Mouse (Mus musculus) monocyte, adult 5-6 weeks (primary cell): Measurements from ENCODE around the gene Tinag. TPM values are rescaled to one million over a fixed set of nuclear protein-coding genes. Genes with fewer than 3 reads are reported as not detected.
"Not testable (repeated sequence)": the region's sequence is repeated elsewhere in the genome, so short reads cannot be mapped to it uniquely, and the experiment has no call there.

Experiments used
- ATAC-seq: fragments of 153-309, 156-312 bp; replicated peaks from 2 replicates; pipeline ENCODE4 v1.8.0; 2017; ENCODE audit warnings: mild to moderate bottlenecking; ENCODE audit not compliant: low TSS enrichment, insufficient number of reproducible peaks, severe bottlenecking, poor library complexity, low FRiP score
- total RNA-seq: library from RNA; stranded (forward); fragments of 200-1000, 200-491, 200-594 nt; gene quantifications from 3 replicates; pipeline ENCODE4 v1.2.3, GENCODE M21; 2017

Gene Tinag
- not detected in 3 replicates for total RNA-seq

DNA sequence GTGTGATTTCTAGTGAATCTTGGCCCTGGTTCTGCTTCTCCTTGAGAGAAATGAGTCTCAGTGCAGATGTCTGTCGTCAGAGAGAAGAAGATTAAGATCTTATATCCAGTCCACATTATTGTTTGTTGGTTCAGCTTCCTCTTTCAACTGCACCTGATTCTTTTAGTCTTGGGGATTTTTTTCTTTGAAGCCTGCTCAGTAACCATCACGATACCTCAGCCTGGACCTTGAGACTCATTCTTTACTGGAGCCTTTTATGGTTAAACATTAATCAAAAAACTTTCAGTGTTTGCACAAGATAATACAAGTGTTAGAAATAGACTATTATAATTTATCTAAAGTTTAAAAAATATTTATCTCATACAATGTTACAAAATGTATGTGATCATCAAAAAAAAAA lies at the start of gene Tinag:
Tinag (minus strand) TSS at position 210 of the 400 bp plus-strand sequence.
- ATAC-seq, result no peak

DNA sequence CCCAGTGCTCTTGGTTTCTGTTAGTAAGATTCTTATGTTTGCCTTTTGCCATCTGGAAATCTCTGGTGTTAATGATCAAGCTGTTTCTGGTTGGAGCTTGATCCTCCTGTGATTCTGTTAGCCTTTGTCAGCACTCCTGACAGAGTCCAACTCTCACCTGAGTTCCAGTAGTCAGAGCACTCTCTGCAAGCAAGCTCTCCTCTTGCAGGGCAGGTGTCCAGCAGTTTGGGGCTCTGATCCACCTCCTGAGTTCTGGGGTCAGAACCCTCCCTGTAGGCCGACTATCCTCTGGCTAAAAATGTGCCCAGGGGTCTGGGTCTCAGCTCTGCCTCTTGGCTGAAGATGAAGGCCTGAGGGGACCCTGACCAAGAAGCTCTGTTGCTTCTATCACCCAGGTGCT lies 37.6 kb upstream of the Tinag start:
- not testable (repeated sequence) for ATAC-seq

DNA sequence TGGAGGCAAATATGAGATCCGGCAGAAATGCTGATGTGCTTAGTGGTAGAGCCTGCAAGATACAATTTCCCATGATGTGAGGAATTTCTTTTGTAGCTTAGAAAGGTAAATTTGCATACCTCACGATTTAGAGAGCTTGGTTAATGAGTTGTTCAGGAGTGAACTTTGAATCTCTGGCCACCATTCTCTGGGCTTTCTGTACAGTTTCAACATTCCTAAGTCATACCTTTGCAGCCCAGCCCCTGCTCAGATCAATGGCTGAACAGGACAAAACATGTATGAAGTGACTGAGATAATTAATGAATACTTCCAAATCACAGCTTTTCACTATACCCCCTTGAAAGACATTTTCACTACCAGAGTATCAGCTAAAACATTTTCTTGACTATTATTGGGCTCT lies 26.1 kb upstream of the Tinag start:
- ATAC-seq, result no peak

DNA sequence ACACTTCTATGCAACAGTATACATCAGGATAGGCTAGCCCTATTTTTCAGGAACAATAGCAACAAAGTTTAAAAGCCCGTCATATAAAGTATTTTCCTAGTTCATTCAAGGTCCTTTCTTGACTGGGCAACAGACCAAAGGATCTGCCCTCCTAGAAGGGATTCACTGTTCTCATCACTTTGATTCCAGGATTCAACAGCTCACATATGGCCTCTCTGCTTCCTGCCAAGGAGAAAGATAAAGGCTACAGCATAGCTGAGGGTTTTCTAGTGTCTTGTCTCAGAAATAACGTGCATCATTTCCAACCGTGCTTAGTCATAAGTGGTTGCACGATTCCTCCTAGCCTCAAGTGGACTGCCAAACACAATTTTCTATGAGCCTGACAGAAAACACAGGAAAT lies 11.0 kb upstream of the Tinag start:
- no peak for ATAC-seq

DNA sequence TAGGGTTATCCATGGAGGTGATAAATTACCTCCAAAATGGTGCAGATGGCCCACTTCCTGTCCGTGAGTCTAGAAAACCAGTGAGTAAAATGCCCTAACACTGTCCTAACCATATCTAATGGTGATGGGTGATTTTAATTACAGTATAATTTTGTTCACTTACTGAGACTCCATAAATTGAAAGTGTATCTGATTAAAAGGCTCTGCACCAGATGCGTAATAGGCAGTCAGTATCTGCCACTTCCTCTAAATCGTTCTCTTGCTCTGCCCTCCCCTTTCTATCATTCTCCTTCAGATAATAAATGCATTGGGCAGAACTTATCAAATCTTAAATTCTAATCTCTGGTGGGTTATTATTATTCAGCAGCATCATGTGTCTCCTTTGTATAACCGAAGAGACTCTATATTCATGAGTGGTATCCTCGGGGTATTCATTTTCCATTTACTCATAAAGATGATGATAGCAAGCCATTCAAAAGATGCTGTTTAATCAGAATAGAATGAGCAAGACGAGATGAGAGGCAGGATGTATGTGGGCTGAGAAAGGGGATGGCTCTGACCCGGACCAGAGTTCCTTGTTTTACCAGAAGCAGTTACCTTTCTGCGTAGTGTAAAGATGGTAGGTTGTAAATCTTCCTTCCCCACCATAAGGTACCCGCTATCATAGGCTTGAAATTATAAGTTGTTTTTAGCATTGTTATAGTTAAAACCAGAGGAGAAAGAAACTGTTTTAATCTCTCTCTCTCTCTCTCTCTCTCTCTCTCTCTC lies 9.0 kb upstream of the Tinag start:
- ATAC-seq, result no peak

DNA sequence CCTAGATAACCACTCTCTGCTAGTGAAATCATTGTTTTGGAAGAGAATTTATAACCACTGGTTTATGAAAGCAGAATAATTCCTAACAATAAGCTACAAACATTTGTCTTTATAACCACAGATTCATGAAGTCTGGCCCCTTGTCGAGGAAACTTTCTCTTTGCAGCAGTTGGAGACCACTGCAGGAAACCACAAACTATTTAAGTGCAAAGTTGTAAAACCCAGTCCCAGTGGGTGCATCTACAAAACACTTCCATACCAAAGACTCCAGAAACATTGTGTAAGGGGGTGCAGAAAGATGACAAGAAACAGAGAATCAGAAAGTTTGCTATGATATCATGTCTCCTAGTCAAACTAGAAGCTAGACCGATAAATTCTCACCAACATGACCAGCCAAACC lies 5.8 kb upstream of the Tinag start:
- ATAC-seq, result no peak

DNA sequence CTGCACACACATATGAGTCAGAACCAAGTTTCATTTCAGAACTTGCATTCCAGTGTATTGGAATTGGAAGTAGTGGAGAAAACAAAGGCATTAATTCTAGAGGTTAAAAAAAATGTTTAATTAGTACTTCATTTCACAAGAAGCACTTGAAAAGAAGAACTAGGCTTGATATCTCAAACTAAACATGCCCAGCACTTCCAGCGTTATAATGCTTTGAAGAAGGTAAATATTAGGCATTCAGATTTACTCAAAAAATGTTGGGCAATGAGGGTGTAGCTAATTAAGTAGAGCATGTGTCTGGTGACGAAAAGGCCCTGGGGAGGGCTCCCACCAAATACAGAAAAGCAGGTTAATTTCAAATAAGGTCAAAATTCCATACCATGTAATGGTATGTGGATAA lies 4.1 kb upstream of the Tinag start:
- no peak for ATAC-seq

DNA sequence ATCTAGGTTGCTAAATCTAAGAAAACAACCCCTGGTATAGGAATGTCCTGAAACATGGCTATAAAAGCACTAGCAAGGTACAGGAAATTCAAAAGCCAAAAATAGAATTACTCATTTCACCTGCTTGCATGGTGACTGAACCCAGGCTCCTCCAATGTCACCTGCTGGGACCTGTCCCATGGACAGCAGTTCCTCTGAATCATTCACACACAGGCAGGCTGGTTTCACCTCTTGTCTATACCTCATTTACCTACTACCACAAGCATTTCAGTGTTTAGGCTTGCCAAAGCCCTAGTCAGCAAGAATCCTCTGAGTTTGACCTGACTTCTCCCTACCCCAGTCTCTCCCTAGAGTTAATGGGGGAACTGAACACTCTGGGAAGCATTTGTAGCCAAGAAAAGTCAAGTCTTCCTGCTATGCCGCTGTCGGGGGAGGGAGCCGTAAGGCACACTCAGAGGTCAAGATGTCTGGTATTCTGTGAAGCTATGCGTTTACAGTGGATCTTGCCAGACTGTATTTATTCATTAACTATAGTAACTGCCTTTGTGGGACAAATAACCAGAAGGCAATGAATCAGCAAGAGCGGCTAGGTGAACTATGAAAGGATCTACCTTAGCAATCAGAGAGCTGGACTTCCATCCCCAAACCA lies 597 bp upstream of the Tinag start:
- ATAC-seq, result no peak

DNA sequence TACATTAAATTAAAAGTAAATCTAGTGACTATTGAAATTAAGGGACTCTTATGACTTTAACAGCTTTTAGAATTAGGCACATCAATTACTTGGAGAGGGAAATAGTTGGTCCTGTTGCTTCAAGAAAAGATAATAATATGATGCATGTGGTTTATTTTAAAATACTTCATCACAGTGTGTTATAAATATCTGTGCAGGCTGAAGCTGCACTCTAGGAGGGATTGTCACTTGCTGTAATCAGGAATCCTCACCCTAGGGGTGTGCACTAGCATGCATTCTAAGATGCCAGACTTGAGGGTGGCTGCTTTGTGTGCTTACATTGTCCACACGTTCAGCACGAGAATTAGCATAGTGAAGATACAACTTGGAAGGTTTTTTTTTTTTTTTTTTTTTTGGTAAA lies 10.2 kb downstream of the Tinag start:
- no peak for ATAC-seq

DNA sequence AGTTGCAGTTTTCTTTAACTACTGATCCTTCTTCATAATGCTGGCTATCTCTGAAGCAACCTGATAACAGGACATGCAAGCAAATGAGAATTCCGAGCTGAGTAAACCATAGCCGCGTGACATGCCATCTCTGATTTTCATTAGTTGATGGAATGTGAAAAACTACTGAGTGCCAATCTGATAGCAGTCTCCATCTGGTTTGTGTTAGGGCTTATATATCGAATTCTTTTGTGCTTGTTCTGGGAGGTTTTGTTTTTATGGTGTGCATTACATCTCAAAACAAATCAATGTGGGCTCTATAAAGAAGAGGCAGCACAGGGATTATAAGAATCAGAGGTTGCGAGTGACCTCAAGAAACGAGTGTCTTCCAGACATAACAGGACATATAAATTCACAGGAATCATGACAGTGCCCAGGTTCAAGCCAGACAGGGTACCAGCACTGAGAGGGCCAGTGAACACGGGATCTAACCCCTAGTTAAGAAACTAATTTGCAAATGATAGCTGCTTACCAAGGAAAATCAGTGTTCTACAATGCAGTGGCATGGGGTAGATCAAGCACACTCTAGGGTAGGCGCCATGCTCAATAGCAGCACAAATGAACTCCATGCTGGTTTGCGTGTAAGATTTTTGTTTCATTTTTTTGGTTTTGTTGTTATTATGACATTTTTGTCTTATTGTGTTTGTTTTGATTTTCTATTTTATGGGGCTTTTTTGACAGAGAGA lies 13.0 kb downstream of the Tinag start:
- no peak for ATAC-seq

DNA sequence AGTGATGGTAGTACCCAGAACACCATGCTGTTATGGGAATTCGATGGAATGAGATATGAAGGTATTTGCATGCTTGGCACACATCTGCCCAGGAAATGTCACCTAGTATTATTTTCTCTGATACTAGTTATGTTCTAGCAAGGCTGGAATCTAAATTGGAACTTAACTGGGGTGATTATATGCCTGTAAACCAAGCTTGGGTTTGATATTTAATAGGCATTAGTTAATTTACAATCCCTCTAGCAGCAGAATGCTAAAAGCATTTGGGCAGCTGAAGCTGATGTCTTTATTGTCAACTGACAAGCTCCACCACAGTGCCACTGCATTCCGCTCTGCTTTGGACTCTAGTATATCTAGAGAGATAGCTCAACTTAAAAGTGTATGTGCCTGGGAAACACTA lies 20.3 kb downstream of the Tinag start:
- no peak for ATAC-seq

DNA sequence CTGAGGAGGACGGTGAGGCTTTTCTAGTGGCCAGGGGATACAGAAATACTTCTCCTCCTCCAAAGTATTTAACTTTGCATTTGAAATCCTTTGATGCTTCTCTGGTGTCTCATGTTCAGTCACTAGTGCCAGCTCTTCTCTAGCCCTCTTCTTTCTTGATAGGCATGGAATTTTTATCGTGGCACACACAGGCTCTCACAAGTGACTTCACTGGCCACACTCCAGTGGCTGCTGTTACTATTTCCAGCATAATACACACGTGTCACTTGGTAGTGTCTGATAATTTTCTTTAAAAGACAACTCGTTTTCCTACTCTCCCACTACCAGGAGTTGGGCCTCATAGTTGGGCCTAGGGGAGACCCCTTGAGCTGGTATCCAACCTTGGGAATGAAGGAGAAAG lies 26.7 kb downstream of the Tinag start:
- no peak for ATAC-seq

DNA sequence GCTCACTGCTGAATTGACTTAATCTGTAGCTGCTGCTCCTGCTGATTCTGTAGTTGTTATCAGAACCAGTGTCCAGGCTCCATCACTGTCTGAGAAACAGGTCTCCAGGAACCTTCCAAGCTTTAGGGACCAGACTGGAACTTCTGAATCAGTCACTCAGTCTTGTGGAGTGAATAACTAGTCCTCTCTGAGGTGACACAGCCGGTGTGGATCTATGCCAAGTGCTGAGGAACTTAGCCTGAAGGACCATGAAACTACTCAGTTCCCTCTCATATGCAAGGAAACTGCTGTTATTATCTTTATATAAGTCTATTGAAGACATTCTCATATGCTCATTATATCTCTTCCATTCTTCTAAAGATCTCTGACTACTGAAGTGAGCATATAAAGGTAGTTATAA lies 49.6 kb downstream of the Tinag start:
- ATAC-seq, result no peak

DNA sequence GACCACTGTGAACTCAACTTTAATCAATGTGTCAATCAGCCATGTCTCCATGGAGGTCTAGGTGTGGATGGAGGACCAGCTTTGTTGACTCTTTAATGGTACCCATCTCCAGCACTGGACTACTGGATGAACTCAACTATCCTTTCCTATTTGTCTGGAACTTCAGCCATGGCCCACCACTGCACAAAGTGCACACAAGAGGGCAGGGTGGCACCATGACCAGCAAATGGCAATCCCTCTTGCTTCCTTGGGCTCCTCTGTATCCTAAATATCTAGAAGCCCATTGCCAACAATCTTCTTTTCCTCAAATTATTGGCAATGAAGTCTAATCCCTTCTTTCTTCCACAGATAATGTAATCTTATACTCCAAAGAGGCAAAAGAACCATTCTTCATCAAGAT lies 55.6 kb downstream of the Tinag start:
- no peak for ATAC-seq

DNA sequence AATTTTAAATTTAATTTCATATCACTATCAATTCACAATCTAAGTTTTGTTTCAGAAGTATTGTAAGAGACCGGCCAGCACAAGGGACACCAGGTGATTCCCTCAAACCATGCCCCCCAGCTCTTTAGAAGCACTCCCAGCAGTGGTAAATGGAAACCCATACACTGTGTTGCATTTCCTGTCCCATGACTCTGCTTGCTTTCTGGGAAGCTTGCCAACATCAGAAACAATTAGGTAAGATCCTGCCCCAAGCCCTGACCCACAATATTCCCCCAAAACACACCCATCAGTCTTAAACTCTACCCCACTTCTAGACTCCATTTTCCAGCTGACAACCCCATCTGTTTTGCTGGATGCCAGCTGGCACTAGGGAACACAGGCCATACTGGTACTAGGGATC lies 110.8 kb downstream of the Tinag start:
- ATAC-seq, result no peak

DNA sequence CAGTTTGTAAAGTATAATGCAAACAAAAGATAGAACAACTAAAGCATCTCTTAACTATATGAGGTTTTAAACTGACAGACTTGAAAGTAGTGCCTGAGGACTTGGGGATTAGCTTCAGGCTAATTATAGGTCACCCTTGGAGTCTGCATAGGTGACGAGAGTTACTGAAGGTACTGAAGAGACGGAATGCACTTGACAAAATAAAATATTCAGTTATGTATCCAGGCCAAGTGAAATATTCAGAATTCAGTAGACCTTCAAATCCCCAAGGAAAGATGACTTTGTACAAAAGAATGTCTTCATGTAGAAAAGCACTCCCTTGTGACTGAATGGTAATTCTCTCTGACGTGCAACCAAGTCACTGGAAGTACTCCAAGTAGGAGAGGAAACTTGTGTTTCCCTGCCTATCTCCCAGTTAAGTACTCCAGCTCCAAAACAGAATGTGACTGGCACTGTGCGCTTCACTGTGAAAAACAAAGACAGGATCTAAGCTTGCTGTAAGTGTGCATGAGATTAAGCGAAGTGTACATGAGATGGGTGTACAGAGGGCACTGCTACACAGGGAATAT lies 130.4 kb downstream of the Tinag start:
- no peak for ATAC-seq
